Mouse (Mus musculus) ES-E14 (cell line): ENCODE data around the gene Ephb1.

Experiments used
- MAFK ChIP-seq: IDR thresholded peaks from 2 replicates; pipeline ENCODE4 v1.6.1; 2014; ENCODE audit warnings: mild to moderate bottlenecking, low read depth, low read length, inconsistent platforms; ENCODE audit not compliant: insufficient read depth
- ZC3H11A ChIP-seq: IDR thresholded peaks from 2 replicates; pipeline ENCODE4 v1.6.1; 2012; ENCODE audit warnings: low read depth, mild to moderate bottlenecking, inconsistent platforms, low read length, borderline replicate concordance
- ZNF384 ChIP-seq: IDR thresholded peaks from 2 replicates; pipeline ENCODE4 v1.6.1; 2012; ENCODE audit warnings: low read depth, low read length, inconsistent platforms

DNA sequence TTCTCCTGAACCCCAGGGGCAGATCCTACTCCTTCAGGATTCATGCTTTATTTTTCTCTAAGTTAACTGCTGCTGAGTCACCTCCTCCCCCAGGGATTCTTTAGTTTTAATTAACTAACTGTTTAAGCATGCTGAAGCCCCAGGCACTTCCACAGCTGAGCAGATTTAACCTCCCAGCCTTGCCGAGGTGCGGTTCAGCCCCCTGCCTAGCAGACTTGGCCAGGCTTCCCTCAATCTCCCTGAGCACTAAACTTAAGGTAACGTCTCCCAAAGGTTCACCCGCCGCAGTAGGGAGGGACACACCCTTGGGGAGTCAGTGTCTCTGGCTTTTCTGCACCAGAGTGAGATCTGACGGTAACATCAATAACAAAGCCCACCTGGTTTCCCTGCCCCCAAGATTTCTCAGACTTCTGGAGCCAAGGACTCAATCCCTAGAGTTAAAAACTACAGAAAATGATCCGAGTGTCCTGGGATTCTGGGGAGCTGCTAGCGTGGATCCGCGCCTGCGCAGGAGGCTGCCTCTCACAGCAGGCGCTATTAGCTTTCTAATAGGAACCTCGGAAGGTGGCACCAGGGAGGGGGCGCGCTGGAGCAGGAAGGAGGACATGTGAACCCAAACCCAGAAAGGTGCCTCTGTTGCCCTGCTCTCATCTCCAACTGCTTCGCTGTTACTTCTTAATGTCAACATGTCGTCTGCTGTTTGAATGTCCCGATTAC, 87.0 kb downstream of the Ephb1 start:
- TF ChIP-seq ZNF384 = no peak
- TF ChIP-seq MAFK = no peak
- TF ChIP-seq ZC3H11A = no peak
